Mouse (Mus musculus) midbrain, embryonic 11.5 days (tissue): ENCODE data around the gene Fgf22. TPM values are rescaled to one million over a fixed set of nuclear protein-coding genes. Genes with fewer than 3 reads are reported as not detected.

ENCODE experiments used
- ATAC-seq: fragments of 200-750 bp; cut with Nextera tagmentation; 2 replicates; pipeline ENCODE4 v1.8.0; 2017; ENCODE audit warnings: moderate TSS enrichment, moderate library complexity; ENCODE audit not compliant: low FRiP score
- DNase-seq: peaks from one replicate; pipeline ENCODE4 v3.0.0; 2015; ENCODE audit warnings: low spot score; ENCODE audit errors: missing footprints
- H3K27ac ChIP-seq: fragments of 300-500 bp; sonication (generic); 2 replicates; pipeline ENCODE4 v1.5.1; 2014; ENCODE audit warnings: low read depth, low read length
- H3K27me3 ChIP-seq: fragments of 300-500 bp; sonication (generic); 2 replicates; pipeline ENCODE4 v1.6.1; 2014; ENCODE audit warnings: mild to moderate bottlenecking, low read length, moderate library complexity, mixed read lengths; ENCODE audit not compliant: control insufficient read depth, insufficient read depth
- H3K36me3 ChIP-seq: fragments of 300-500 bp; sonication (generic); 2 replicates; pipeline ENCODE4 v1.6.1; 2014; ENCODE audit warnings: mild to moderate bottlenecking, low read length, moderate library complexity, mixed read lengths; ENCODE audit not compliant: control insufficient read depth, insufficient read depth
- H3K4me1 ChIP-seq: fragments of 300-500 bp; sonication (generic); 2 replicates; pipeline ENCODE4 v1.6.1; 2014; ENCODE audit warnings: low read length; ENCODE audit not compliant: control insufficient read depth, insufficient read depth
- H3K4me2 ChIP-seq: fragments of 300-500 bp; sonication (generic); 2 replicates; pipeline ENCODE4 v1.6.1; 2014; ENCODE audit warnings: mild to moderate bottlenecking, moderate library complexity
- H3K4me3 ChIP-seq: fragments of 300-500 bp; sonication (generic); 2 replicates; pipeline ENCODE4 v1.5.1; 2014; ENCODE audit warnings: low read depth, low read length
- H3K9ac ChIP-seq: fragments of 300-500 bp; sonication (generic); 2 replicates; pipeline ENCODE4 v1.6.1; 2014; ENCODE audit warnings: low read length
- H3K9me3 ChIP-seq: fragments of 300-500 bp; sonication (generic); 2 replicates; pipeline ENCODE4 v1.6.1; 2016; ENCODE audit warnings: low read length; ENCODE audit not compliant: control insufficient read depth
- WGBS: fragments of 180-500 bp; shearing (Covaris S2); extraction: QIAGEN DNeasy Blood & Tissue Kit; methylation state at CpG from one replicate; pipeline ENCODE4 v1.1.7; 2014; 5-methylcytosine and 5-hydroxymethylcytosine counted together
- polyA plus RNA-seq: library from polyadenylated mRNA; unstranded; fragments of >200 nt; fragmentation: Nextera tagmentation; extraction: Ambion mirVana; gene quantifications from 2 replicates; pipeline ENCODE4 v1.2.1, GENCODE M21; 2014

Fgf22 gene
- 0.08 and 0.32 TPM in 2 replicates for polyA plus RNA-seq

- H3K4me3 ChIP-seq, result peak within 1 kb of the TSS; percentile 31
- ATAC-seq (peak; percentile 92), DNase-seq (peak; percentile 91)
- peaks cover 8% of the 10 kb centered on the region for H3K4me1 ChIP-seq
- peaks cover 21% of the 10 kb centered on the region for H3K36me3 ChIP-seq
- H3K9me3 ChIP-seq, result no peaks in the 10 kb centered on the region
- peak within 1 kb of the TSS; percentile 70 for H3K4me2 ChIP-seq
- under 1% methylated on average over 32 of the region's 36 CpGs for WGBS
- H3K27ac ChIP-seq, result no peak within 1 kb of the TSS
- peak within 1 kb of the TSS; percentile 51 for H3K9ac ChIP-seq
- H3K27me3 ChIP-seq, result no peaks in the 10 kb centered on the region
Observed at GRCm38 (mm10) chr10:79754856-79755516, at the start of gene Fgf22. Gene Fgf22 (plus strand): TSS chr10:79755076.

- Histone ChIP-seq H3K4me2 (peak overlapping the region; percentile 99), H3K9me3 (no peaks in the 10 kb centered on the region), H3K36me3 (peaks cover 12% of the 10 kb centered on the region), H3K4me3 (peak overlapping the region; percentile 52; the same call in 1 of the 2 replicates), H3K9ac (peak overlapping the region; percentile 72), H3K4me1 (peaks cover 21% of the 10 kb centered on the region), H3K27me3 (no peaks in the 10 kb centered on the region), H3K27ac (no peak overlapping the region)
- WGBS, result 74% methylated on average over 5 of the region's 5 CpGs
- DNase-seq (no peak), ATAC-seq (no peak)
Observed at GRCm38 (mm10) chr10:79705951-79706350, 48.9 kb upstream of the Fgf22 start.

GRCm38 (mm10) chr10:79706406-79707094, 48.3 kb upstream of the Fgf22 start:
- no peak for ATAC-seq

GRCm38 (mm10) chr10:79707162-79707561, 47.7 kb upstream of the Fgf22 start:
- DNase-seq, result no peak
- Histone ChIP-seq H3K4me2 (peak overlapping the region; percentile 99; the same call in 1 of the 2 replicates), H3K4me1 (peaks cover 21% of the 10 kb centered on the region), H3K9me3 (no peaks in the 10 kb centered on the region), H3K4me3 (no peak overlapping the region), H3K9ac (no peak overlapping the region; the same call in 1 of the 2 replicates), H3K36me3 (peaks cover 21% of the 10 kb centered on the region), H3K27ac (no peak overlapping the region), H3K27me3 (no peaks in the 10 kb centered on the region)
- ATAC-seq, result no peak
- 71% methylated on average over 1 of the region's 1 CpGs for WGBS

More at GRCm38 (mm10) chr10:79706406-79707094, 48.3 kb upstream of the Fgf22 start:
- no peak for DNase-seq
- H3K27me3 ChIP-seq, result no peaks in the 10 kb centered on the region
- H3K4me1 ChIP-seq, result peaks cover 21% of the 10 kb centered on the region
- peak overlapping the region; percentile 7; the same call in 1 of the 2 replicates for H3K4me3 ChIP-seq
- whole genome bisulfite sequencing, result 90% methylated on average over 5 of the region's 5 CpGs
- H3K9me3 ChIP-seq, result no peaks in the 10 kb centered on the region
- H3K27ac ChIP-seq, result no peak overlapping the region
- H3K4me2 ChIP-seq, result peak overlapping the region; percentile 99
- peaks cover 17% of the 10 kb centered on the region for H3K36me3 ChIP-seq
- H3K9ac ChIP-seq, result no peak overlapping the region; the same call in 1 of the 2 replicates

GRCm38 (mm10) chr10:79707759-79708158, 47.1 kb upstream of the Fgf22 start:
- H3K4me2 ChIP-seq, result no peak overlapping the region
- H3K36me3 ChIP-seq, result peaks cover 21% of the 10 kb centered on the region
- H3K4me3 ChIP-seq, result no peak overlapping the region
- no peaks in the 10 kb centered on the region for H3K9me3 ChIP-seq
- no peak overlapping the region for H3K9ac ChIP-seq
- no peak overlapping the region for H3K27ac ChIP-seq
- no peak for ATAC-seq
- no peaks in the 10 kb centered on the region for H3K27me3 ChIP-seq
- H3K4me1 ChIP-seq, result peaks cover 21% of the 10 kb centered on the region
- WGBS, result 67% methylated on average over 4 of the region's 4 CpGs
- DNase-seq, result no peak

- Histone ChIP-seq H3K27ac (no peak overlapping the region), H3K9ac (no peak overlapping the region), H3K9me3 (no peaks in the 10 kb centered on the region), H3K27me3 (no peaks in the 10 kb centered on the region), H3K4me2 (no peak overlapping the region), H3K4me1 (peaks cover 21% of the 10 kb centered on the region), H3K36me3 (peaks cover 21% of the 10 kb centered on the region), H3K4me3 (no peak overlapping the region)
- 90% methylated on average over 21 of the region's 21 CpGs for WGBS
- DNase-seq (no peak), ATAC-seq (no peak)
Observed at GRCm38 (mm10) chr10:79708668-79709067, 46.2 kb upstream of the Fgf22 start.

- ATAC-seq, result no peak
- Histone ChIP-seq H3K27ac (no peak overlapping the region), H3K27me3 (no peaks in the 10 kb centered on the region; the same call in 1 of the 2 replicates), H3K36me3 (peaks cover 21% of the 10 kb centered on the region), H3K9ac (no peak overlapping the region), H3K4me1 (peaks cover 21% of the 10 kb centered on the region), H3K4me3 (no peak overlapping the region), H3K9me3 (no peaks in the 10 kb centered on the region), H3K4me2 (no peak overlapping the region)
- 84% methylated on average over 7 of the region's 7 CpGs for WGBS
- no peak for DNase-seq
Observed at GRCm38 (mm10) chr10:79709307-79709706, 45.6 kb upstream of the Fgf22 start.

GRCm38 (mm10) chr10:79712029-79712428, 42.8 kb upstream of the Fgf22 start:
- ATAC-seq (peak; percentile 22; the same call in 1 of the 2 replicates), DNase-seq (no peak)
- peaks cover 21% of the 10 kb centered on the region for H3K36me3 ChIP-seq
- H3K4me3 ChIP-seq, result no peak overlapping the region
- H3K4me2 ChIP-seq, result no peak overlapping the region
- WGBS, result 86% methylated on average over 1 of the region's 1 CpGs
- H3K9ac ChIP-seq, result no peak overlapping the region
- peaks cover 21% of the 10 kb centered on the region for H3K27me3 ChIP-seq
- peaks cover 6% of the 10 kb centered on the region for H3K4me1 ChIP-seq
- no peaks in the 10 kb centered on the region for H3K9me3 ChIP-seq
- H3K27ac ChIP-seq, result no peak overlapping the region
